Mouse (Mus musculus) lung, postnatal 4 days (tissue): ENCODE results near the gene Hadh.

Experiments
- DNase-seq, 2 experiments: peaks; one replicate each; pipeline ENCODE4 v3.0.0; 2021

Gene Hadh

DNA sequence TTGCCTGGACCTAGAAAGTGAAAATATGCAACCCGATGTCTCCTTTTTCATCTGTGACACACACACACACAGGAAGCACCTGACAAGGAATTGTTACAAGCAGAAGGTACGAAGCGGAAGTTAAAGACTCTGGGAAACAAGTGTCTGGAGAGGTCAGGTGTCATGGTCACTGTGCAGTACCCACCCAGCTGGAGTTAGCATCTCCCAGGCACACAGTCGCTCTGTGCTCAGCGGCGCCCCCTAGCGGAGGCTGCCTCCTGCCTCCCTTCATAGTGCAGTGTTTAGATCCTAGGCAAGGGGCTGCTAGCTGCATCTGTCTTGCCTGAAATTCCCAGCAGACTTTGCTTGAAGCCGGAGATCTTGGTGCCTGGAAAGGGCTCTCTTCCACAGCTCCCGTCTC is 57.1 kb downstream of the Hadh start:
- peak in 1 of 2 experiments; percentile 53 for DNase-seq

DNA sequence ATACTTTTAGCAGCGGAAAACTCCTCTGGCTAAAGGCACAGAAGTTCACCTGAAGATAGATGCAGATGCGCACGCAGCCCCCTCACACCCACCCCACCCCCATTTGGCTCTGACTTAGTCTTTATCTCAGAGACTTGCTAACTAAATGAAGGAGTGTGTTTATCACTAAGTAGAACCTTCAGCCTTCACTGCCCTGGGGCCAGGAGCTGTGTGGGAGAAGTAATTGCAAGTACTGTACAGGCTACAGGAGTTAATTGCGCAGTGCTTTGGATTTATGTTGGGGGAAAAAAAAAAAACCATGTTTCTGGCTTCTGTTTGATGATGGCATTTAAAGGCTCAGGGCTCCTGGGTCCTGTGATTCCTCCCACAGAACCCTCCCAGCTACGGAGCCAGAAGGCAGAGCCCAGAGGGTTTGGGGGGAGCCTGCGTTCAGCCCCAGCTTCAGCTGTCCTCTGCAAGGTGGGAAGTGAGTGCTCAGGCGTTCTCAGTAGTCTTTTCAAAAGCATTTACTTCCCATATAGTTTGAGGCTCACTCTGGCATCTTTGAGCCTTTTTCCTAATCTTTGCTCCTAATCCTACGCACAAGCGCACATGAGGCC is 57.7 kb downstream of the Hadh start:
- no peak for DNase-seq

- no peak for DNase-seq
These were observed 59.7 kb downstream of the Hadh start for GRCm38 (mm10) chr3:131212200-131212599.

GRCm38 (mm10) chr3:131208265-131208891 is 63.5 kb downstream of the Hadh start:
- DNase-seq: peak; percentile 18 to 45

DNA sequence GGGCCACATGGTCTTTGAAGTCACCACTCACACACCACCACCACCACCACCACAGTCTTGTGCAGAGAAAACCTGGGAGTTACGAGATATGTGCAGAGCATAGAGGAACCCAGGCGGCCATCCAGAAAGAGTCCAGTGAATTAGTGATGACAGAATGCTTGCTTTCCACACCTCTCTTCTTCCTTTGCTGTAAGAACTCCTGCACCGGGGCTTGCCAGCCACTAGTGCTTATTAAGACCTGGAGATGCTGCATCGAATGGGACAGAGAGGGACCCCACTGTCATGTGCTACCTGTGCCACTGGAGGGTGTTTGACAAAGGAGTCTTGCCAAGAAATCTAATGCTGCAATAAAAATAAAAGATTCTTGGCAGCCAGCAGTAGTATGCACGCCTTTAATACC is 64.1 kb downstream of the Hadh start:
- no peak for DNase-seq

- no peak for DNase-seq
These were observed 69.6 kb downstream of the Hadh start for GRCm38 (mm10) chr3:131202311-131202710.

DNA sequence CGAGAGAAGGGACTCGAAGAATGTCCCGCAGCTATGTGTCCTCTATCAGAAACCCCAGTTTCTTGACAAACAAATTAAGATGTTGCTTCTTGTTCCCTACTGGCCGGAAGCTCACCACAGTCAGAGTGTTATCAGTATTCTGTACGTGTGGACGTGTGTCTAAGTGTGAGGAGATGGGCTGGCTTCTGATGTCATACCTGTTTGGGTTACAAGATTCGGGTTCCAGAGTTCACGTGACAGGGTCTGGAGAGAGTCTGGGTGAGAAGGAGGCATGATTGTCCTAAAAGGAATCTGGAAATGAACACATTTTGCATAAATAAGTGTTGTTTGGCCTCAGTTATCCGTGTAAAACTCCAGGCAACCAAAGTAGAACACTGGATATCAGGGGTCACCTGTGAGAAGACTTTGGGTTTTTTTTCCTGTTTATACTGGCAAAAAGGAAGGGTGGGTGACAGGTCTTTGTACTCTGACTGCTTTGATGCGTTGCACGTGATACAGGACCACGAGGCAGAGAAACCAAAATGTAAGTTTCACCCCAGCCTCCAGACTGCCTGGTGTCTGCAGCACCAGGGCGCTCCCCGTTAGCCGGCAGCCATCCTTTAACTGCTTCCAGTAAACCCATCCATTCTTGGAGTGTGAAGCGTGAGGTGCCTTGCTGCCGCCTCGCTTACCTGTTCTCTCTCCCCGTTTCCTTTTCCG is 72.2 kb downstream of the Hadh start:
- DNase-seq: no peak

DNA sequence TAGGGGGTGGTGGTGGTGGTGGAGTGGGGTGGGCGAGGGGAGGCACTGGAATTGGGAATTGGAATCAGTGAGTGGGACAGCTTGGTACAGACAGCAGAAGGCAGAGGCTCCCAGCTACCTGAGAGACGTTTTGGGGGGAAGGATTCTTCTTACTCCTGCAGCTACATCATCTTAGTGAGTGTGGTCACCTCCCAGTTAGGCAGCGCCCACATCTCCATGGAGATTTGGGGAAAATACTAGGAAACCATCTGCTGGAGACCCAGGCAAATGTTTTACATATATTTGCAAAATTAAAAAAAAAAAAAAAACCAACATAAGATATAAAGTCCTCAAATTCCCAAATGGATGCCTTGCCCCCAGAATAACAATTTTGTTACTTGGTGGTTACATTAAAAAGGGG is 72.9 kb downstream of the Hadh start:
- no peak for DNase-seq

DNA sequence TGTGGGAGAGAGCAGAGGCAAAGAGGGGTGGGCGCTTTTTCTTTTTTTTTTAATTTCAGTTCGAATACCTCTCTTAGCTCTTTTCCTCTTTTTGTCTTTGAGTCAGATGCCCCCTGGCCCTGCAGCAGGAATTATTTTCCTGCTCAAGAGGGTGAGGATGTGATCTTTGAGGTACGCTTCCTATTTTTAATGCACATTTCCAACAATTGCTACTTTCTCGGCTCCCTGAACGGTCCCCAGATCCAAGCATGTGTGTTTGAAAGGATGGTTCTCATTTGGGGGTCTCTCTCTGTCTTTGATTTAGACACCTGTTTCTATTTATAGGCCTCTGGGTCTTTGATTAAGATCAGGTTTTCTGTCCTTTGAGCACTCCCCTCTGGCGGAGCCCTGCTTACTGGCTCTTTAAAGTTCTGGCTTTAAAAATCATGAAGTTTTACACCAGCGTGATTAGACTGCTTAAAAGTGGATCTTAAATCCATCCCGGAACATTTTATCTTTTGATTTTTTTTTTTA is 75.3 kb downstream of the Hadh start:
- no peak for DNase-seq

GRCm38 (mm10) chr3:131196050-131196449 is 75.9 kb downstream of the Hadh start:
- no peak for DNase-seq

GRCm38 (mm10) chr3:131191454-131191853 is 80.4 kb downstream of the Hadh start:
- no peak for DNase-seq

GRCm38 (mm10) chr3:131190671-131191367 is 81.1 kb downstream of the Hadh start:
- no peak for DNase-seq

GRCm38 (mm10) chr3:131190239-131190638 is 81.7 kb downstream of the Hadh start:
- no peak for DNase-seq

DNA sequence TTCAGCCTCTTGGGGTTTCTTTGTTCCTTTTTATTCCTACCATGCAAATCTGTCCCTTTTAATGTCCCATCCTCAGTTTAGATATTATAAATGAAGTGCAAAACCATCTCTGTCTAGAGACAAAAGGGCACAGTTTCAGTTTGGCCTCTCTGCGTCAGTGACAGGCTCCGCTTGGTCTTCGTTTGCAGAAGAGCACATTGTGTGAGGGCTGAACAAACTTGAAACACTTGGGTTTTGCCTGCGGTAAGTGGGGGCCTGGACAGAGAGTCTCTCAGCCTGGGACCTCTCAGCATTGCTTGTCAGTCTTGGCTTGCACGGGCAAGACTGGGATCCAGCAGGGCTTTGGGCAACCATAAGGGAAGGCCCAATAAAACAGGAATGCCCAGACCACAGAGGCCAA is 85.7 kb downstream of the Hadh start:
- DNase-seq: peak in 1 of 2 experiments; percentile 33
